Mouse (Mus musculus): ENCODE measurements around the gene Bmpr1b.

GRCm38 (mm10) chr3:141917166-141917565, 252.1 kb downstream of the Bmpr1b start:
- TF ChIP-seq EP300 (IDR thresholded peaks at IDR 0.05; ENCODE audit: low read depth): no peak
- no peak for TF ChIP-seq CTCF (IDR thresholded peaks at IDR 0.05; ENCODE audit: low read depth)
